Mouse (Mus musculus) embryonic fibroblast, embryonic 13.5 days (primary cell): ENCODE results near the gene Nmnat2.

ENCODE experiments used
- CTCF ChIP-seq: IDR thresholded peaks from 2 replicates; pipeline ENCODE4 v1.5.1; 2011; ENCODE audit warnings: mild to moderate bottlenecking, control low read depth, low read length, moderate library complexity, borderline replicate concordance; ENCODE audit not compliant: insufficient read depth
- POLR2A ChIP-seq: IDR thresholded peaks from 2 replicates; pipeline ENCODE4 v1.6.1; 2011; ENCODE audit warnings: low read depth, mild to moderate bottlenecking, control low read depth, low read length, moderate library complexity

DNA sequence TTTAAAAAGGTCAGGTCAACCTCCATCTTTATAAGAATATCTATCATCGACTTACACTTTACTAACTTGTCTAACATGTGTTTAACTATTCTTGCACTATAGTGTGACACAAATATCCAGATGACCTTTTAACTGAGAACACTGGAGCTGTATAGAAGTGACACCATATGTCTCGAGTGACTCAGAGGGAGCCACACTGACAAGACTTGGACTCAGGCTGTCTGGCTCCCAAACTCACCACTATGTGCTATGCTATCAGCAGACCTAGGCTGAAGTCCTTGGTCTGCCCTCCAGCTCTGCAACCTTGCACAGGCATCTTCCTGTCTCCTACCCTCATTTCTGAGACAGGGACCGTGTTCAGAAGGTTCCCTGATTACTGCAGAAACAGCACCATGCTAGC is 209.0 kb downstream of the Nmnat2 start:
- TF ChIP-seq POLR2A (no peak), CTCF (no peak)
